Mouse (Mus musculus) neural tube, embryonic 11.5 days (tissue): ENCODE data around the gene Narf. TPM values are rescaled to one million over a fixed set of nuclear protein-coding genes. Genes with fewer than 3 reads are reported as not detected.
A peak's percentile ranks its signal among the peaks of the same experiment; 100 is the strongest.

ENCODE experiments used
- ATAC-seq: fragments of 200-750 bp; cut with Nextera tagmentation; 2 replicates; pipeline ENCODE4 v1.8.0; 2017; ENCODE audit warnings: moderate number of reproducible peaks, mild to moderate bottlenecking, moderate TSS enrichment, moderate library complexity; ENCODE audit not compliant: insufficient read depth, low FRiP score, low TSS enrichment
- DNase-seq: peaks from one replicate; pipeline ENCODE4 v3.0.0-alpha.2; 2015; ENCODE audit warnings: low spot score
- H3K27ac ChIP-seq: fragments of 300-500 bp; sonication (generic); 2 replicates; pipeline ENCODE4 v1.5.1; 2014; ENCODE audit warnings: low read depth, mild to moderate bottlenecking, low read length
- H3K27me3 ChIP-seq: fragments of 300-500 bp; sonication (generic); 2 replicates; pipeline ENCODE4 v1.6.1; 2014; ENCODE audit warnings: mild to moderate bottlenecking, low read length, mixed read lengths; ENCODE audit not compliant: control insufficient read depth, insufficient read depth
- H3K36me3 ChIP-seq: fragments of 300-500 bp; sonication (generic); 2 replicates; pipeline ENCODE4 v1.6.1; 2014; ENCODE audit warnings: mild to moderate bottlenecking, low read length, moderate library complexity, mixed read lengths; ENCODE audit not compliant: control insufficient read depth, insufficient read depth
- H3K4me1 ChIP-seq: fragments of 300-500 bp; sonication (generic); 2 replicates; pipeline ENCODE4 v1.6.1; 2014; ENCODE audit warnings: low read length, mixed read lengths; ENCODE audit not compliant: control insufficient read depth, insufficient read depth
- H3K4me2 ChIP-seq: fragments of 300-500 bp; sonication (generic); 2 replicates; pipeline ENCODE4 v1.6.1; 2014; ENCODE audit warnings: low read depth, mild to moderate bottlenecking, moderate library complexity
- H3K4me3 ChIP-seq: fragments of 300-500 bp; sonication (generic); 2 replicates; pipeline ENCODE4 v1.5.1; 2014; ENCODE audit warnings: low read depth, low read length
- H3K9ac ChIP-seq: fragments of 300-500 bp; sonication (generic); 2 replicates; pipeline ENCODE4 v1.6.1; 2014; ENCODE audit warnings: mild to moderate bottlenecking, low read length
- H3K9me3 ChIP-seq: fragments of 300-500 bp; sonication (generic); 2 replicates; pipeline ENCODE4 v1.6.1; 2016; ENCODE audit warnings: low read length; ENCODE audit not compliant: control insufficient read depth
- WGBS: fragments of 180-500 bp; shearing (Covaris S2); extraction: QIAGEN DNeasy Blood & Tissue Kit; methylation state at CpG from one replicate; pipeline ENCODE4 v1.1.7; 2014; 5-methylcytosine and 5-hydroxymethylcytosine counted together
- polyA plus RNA-seq: library from polyadenylated mRNA; unstranded; fragments of >200 nt; fragmentation: Nextera tagmentation; extraction: Ambion mirVana; gene quantifications from 2 replicates; pipeline ENCODE4 v1.2.1, GENCODE M21; 2014

The Narf gene
- polyA plus RNA-seq, 1 experiment from 2014 or later, result 87.0 TPM

DNA sequence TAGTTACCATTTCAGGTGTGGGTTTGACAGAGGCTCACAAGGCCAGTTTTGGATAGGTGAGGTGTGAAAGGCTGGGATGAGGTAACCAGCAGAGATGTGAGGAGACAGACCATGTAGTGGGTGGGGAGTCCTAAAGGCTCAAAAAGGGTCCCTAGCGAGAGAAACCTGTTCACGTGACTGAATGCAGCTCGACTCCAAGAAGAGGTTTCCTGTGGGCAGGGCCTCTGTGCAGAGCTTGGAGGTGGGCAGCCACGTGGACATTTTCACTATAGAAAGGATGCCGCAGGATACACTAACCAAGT lies 33.2 kb upstream of the Narf start:
- no peaks in the 10 kb centered on the region for H3K4me1 ChIP-seq
- peak overlapping the region; percentile 71 for H3K4me3 ChIP-seq
- 4% methylated on average over 5 of the region's 5 CpGs for WGBS
- no peaks in the 10 kb centered on the region for H3K27me3 ChIP-seq
- no peak; the same call in 1 of the 2 replicates for ATAC-seq
- no peak overlapping the region for H3K27ac ChIP-seq
- no peaks in the 10 kb centered on the region for H3K9me3 ChIP-seq
- H3K36me3 ChIP-seq, result no peaks in the 10 kb centered on the region
- DNase-seq, result no peak
- peak overlapping the region; percentile 60 for H3K4me2 ChIP-seq
- H3K9ac ChIP-seq, result peak overlapping the region; percentile 14

DNA sequence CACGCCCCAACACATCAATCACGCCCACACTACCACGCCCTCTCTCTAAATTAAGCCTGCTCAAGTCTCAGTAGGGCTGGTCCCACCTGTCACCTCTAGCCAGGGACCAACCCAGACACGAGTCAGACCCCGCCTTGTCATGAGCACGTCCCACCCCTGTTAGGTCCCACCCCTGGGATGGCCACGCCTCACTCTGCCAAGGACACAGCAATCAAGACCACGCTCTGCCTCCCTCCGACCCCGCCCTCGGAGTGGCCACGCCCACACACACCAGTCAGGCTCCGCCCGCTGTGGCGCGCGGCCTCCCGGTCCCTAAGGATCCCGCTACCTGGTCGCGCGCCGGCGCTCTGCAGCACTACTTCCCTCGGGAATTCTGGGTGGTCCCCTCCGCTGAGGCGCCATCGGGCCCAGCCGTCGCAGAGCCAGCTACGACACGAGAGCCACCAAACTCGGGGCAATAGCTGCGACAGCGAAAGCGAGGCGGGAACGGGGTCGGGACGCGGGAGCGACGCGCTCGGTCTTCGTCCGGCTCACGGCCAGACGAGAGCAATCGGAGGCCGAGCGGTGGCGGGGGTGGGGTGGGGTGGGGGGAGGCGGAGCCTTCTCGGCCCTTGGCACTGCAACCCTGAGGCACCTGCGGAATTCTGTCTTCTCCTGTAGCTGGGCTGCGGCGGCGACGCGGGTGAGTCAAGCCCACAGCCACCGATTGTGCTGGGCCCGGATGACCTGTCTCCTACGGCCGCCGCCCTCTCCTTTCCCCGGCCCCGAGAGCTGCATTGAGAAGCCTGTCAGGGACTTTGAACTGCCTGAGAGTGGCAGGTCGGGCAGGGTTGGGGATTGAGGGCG lies 32.7 kb upstream of the Narf start, which contains the start of the genes Hexdc and Ogfod3:
Gene Hexdc (plus strand): TSS at position 273 of the 846 bp plus-strand sequence.
Gene Ogfod3 (minus strand): TSS at position 551 of the 846 bp plus-strand sequence.
- peak within 1 kb of the TSS; percentile 67 for H3K9ac ChIP-seq
- peak within 1 kb of the TSS; percentile 71 for H3K4me3 ChIP-seq
- under 1% methylated on average over 70 of the region's 70 CpGs for WGBS
- no peaks in the 10 kb centered on the region for H3K9me3 ChIP-seq
- no peaks in the 10 kb centered on the region for H3K27me3 ChIP-seq
- H3K36me3 ChIP-seq, result no peaks in the 10 kb centered on the region
- ATAC-seq (peak; percentile 98), DNase-seq (peak; percentile 96)
- H3K4me1 ChIP-seq, result no peaks in the 10 kb centered on the region
- peak within 1 kb of the TSS; percentile 60 for H3K4me2 ChIP-seq
- H3K27ac ChIP-seq, result peak within 1 kb of the TSS; percentile 78; the same call in 1 of the 2 replicates

DNA sequence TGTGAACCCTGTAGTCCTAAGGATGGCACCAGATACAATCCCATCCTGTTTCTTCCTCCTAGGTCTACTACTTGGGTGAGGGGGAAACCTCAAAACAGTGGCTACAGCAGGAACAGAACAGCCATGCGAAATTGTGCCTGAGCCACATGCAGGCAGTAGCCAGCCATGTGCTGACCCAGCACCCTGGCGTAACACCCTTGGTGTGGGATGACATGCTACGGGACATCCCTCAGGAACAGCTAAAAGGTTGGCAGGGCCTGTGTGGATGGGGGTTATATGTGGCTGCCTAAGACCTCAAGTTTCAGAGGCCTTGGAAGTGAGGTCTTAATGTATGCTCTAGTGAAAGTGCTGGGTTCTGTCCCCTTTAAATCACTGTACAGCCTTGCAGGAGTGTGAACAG lies 20.2 kb upstream of the Narf start:
- Histone ChIP-seq H3K9ac (no peak overlapping the region), H3K27ac (no peak overlapping the region), H3K4me3 (no peak overlapping the region), H3K4me2 (no peak overlapping the region), H3K27me3 (no peaks in the 10 kb centered on the region), H3K36me3 (peaks cover 6% of the 10 kb centered on the region), H3K4me1 (no peaks in the 10 kb centered on the region), H3K9me3 (no peaks in the 10 kb centered on the region)
- ATAC-seq (no peak), DNase-seq (no peak)
- WGBS, result 89% methylated on average over 3 of the region's 3 CpGs

DNA sequence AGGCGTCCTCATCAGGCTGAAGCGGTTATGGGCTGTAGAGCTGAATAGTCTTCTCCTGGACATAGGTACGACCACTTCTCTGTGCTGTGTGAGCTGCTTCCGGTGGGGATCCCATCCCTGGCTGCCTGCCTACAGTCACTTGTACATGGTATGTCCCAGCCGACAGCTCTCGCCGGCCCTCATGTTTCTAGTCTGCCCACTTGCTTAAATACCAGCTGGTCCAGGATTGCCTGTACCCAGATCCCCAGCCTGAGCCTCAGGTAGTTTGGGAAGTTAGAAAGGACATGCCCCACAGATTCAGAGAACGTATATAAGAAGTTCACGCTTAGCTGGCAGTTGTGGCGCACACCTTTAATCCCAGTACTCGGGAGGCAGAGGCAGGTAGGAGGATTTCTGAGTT lies 17.3 kb upstream of the Narf start:
- Histone ChIP-seq H3K4me2 (no peak overlapping the region), H3K36me3 (peaks cover 15% of the 10 kb centered on the region), H3K4me1 (no peaks in the 10 kb centered on the region), H3K9ac (no peak overlapping the region), H3K9me3 (no peaks in the 10 kb centered on the region), H3K27me3 (no peaks in the 10 kb centered on the region), H3K4me3 (no peak overlapping the region), H3K27ac (no peak overlapping the region)
- WGBS, result 90% methylated on average over 11 of the region's 11 CpGs
- DNase-seq, result no peak
- no peak for ATAC-seq

DNA sequence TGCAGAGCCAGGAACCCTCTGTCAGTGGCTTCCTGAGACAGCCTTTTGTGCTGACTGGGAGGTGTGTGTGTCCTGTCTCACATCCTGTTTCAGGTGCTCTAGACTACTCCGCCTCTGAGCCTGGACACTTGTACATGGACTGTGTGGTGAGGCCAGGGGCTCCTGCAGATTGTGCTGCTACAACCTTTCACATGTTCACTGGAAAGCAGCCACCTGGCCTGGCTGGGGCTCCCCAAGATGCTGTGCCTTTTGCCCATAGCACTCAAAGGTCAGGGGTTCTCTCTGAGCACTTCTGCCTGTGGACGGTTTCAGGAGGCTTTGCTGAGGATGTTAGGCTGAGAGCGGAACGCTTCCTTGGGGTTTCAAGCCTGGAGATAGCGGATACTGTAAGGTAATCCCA lies 16.3 kb upstream of the Narf start:
- H3K36me3 ChIP-seq, result peaks cover 18% of the 10 kb centered on the region
- no peak overlapping the region for H3K9ac ChIP-seq
- H3K27ac ChIP-seq, result no peak overlapping the region
- WGBS, result 94% methylated on average over 5 of the region's 5 CpGs
- no peaks in the 10 kb centered on the region for H3K27me3 ChIP-seq
- no peaks in the 10 kb centered on the region for H3K9me3 ChIP-seq
- H3K4me1 ChIP-seq, result no peaks in the 10 kb centered on the region
- no peak overlapping the region for H3K4me2 ChIP-seq
- H3K4me3 ChIP-seq, result no peak overlapping the region
- no peak for DNase-seq
- ATAC-seq, result no peak

DNA sequence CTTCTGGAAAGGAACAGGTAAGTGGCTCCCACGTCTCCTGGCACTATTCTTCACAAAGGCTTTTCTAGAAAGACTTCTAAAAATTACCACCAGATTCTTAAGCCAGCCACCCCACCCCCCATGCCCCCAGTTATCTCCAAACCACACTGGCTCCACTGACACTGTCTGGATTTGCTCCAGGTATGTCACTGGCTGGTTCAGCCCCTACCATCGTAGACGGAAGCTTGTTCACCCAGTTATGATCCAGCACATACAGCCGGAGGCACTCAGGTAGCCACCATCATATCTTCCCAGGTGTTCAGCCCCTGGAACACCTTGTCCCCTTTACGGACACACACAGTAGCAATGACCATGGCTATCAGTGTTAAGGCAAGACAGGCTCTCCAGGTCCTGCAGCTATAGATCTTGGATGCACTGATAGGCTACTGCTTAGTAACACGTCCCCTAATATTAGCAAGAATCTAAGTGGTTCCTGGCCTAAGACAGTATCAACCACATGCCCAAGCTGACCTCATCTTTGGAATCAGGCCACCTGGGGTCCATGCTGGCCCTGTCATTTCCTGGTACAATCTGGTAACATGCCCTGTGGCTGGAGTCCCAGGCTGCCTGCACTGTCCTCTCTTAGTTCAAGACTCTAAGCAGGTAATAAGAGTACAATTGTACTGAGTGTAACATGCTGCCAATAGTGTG lies 15.6 kb upstream of the Narf start:
- Histone ChIP-seq H3K27ac (no peak overlapping the region), H3K4me3 (no peak overlapping the region), H3K9me3 (no peaks in the 10 kb centered on the region), H3K4me2 (no peak overlapping the region), H3K27me3 (no peaks in the 10 kb centered on the region), H3K36me3 (peaks cover 18% of the 10 kb centered on the region), H3K4me1 (no peaks in the 10 kb centered on the region), H3K9ac (no peak overlapping the region)
- no peak for ATAC-seq
- peak; percentile 9 for DNase-seq
- WGBS, result 95% methylated on average over 6 of the region's 6 CpGs

DNA sequence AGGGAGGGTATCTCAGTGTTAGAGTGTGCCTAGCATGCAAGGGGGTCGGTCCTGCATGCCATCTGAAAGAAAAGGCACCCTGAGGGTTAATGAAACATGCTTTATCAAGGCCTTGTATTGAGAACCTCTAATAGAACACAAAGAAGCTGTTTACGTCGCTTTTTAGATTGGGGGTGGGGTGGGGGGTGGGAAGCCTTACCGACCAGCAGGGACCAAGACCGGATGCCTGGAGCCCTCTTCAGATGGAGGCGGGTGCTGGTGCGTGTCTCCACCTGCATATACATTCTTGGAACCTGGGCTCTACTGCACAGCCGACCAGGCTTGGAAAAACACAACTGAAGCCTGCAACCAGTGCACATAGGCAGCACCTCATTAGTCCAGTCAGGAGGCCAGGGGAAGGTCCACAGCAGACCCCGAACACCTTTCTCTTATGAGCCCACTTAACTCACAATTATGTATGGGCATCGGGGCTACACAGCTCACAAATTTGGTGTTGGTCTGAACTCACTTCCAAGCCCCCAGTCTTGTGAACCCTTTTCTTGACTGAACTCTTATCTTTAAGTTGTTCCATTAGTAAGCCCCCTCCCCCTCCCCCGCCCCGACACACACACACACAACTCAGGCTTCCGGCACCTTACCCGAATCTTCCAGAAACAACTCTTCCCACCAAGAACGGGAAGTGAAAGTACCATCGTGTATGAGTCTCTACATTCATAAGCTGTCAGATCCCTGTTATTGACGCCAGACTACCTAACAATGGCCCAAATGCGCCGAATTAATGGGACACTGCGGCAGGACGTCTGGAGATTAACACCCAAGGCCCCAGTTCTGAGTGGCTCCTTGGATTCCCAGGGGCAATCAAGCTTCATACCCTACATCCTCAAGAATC lies 8.7 kb upstream of the Narf start:
- ATAC-seq, result 0 out of 2 replicates have a peak, but pooled peaks have one; percentile 23
- peak overlapping the region; percentile 87 for H3K4me2 ChIP-seq
- DNase-seq, result no peak
- WGBS, result 37% methylated on average over 21 of the region's 21 CpGs
- H3K36me3 ChIP-seq, result peaks cover 5% of the 10 kb centered on the region; the same call in 1 of the 2 replicates
- no peak overlapping the region for H3K27ac ChIP-seq
- H3K9ac ChIP-seq, result peak overlapping the region; percentile 62
- H3K9me3 ChIP-seq, result no peaks in the 10 kb centered on the region
- peaks cover 13% of the 10 kb centered on the region for H3K4me1 ChIP-seq
- peak overlapping the region; percentile 52 for H3K4me3 ChIP-seq
- no peaks in the 10 kb centered on the region for H3K27me3 ChIP-seq

DNA sequence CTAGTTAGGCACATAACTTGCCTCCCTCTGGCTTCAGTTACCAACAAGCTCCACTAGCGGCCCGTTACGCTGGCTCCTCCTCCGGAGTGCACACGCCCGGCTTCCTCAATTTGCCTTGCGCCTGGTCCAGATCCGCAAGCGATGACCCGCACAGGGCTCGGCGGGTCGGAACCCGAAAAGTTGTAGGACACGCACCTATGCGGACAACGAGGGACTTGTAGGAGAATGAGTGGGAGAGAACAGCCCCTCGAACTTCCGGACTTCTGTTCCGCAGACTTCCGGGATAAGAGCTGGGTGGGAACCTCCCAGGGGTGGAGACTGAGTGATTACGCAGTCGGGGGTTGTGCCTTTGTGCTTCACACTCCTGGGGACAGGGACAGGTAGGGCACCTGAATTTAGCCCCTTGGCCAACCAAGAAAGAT lies 8.0 kb upstream of the Narf start, which contains the start of gene Cybc1:
Gene Cybc1 (minus strand): TSS at position 305 of the 422 bp plus-strand sequence.
- ATAC-seq (peak; percentile 84), DNase-seq (peak; percentile 77)
- H3K27me3 ChIP-seq, result no peaks in the 10 kb centered on the region
- peak within 1 kb of the TSS; percentile 52 for H3K4me3 ChIP-seq
- peaks cover 13% of the 10 kb centered on the region for H3K4me1 ChIP-seq
- peak within 1 kb of the TSS; percentile 87 for H3K4me2 ChIP-seq
- no peaks in the 10 kb centered on the region for H3K9me3 ChIP-seq
- WGBS, result under 1% methylated on average over 23 of the region's 23 CpGs
- H3K36me3 ChIP-seq, result peaks cover 3% of the 10 kb centered on the region; the same call in 1 of the 2 replicates
- no peak within 1 kb of the TSS for H3K27ac ChIP-seq
- H3K9ac ChIP-seq, result peak within 1 kb of the TSS; percentile 62
